Mouse (Mus musculus) MEL (cell line): ENCODE data around the gene Cpne1. TPM values are rescaled to one million over a fixed set of nuclear protein-coding genes. Genes with fewer than 3 reads are reported as not detected.

Experiments used
- DNase-seq: peaks from one replicate; pipeline ENCODE4 v3.0.0; 2011; ENCODE audit warnings: low read depth, low spot score
- H3K27ac ChIP-seq: 2 replicates; pipeline ENCODE4 v1.5.1; 2012; ENCODE audit warnings: low read depth, mild to moderate bottlenecking, control low read depth, low read length, moderate library complexity; ENCODE audit not compliant: control insufficient read depth
- H3K27me3 ChIP-seq, 2 experiments: fragments of 150-350 bp in 1 of 2; sonication (generic) in 1 of 2; 2 replicates each; pipeline ENCODE4 v1.6.1; 2012; ENCODE audit warnings: low read length in 2 of 2, mild to moderate bottlenecking in 2 of 2, improper control_type of control experiment in 1 of 2, moderate library complexity in 1 of 2; ENCODE audit not compliant: insufficient read depth in 2 of 2, control insufficient read depth in 1 of 2
- H3K36me3 ChIP-seq, 2 experiments: 2 replicates each; pipeline ENCODE4 v1.6.1; 2012 to 2014; ENCODE audit warnings: low read length in 2 of 2, improper control_type of control experiment in 1 of 2, inconsistent platforms in 1 of 2, mild to moderate bottlenecking in 1 of 2; ENCODE audit not compliant: insufficient read depth in 2 of 2, control insufficient read depth in 1 of 2
- H3K4me1 ChIP-seq, 2 experiments: fragments of 150-350 bp in 1 of 2; sonication (generic) in 1 of 2; 2 replicates each; pipeline ENCODE4 v1.6.1; 2012; ENCODE audit warnings: low read length in 2 of 2, improper control_type of control experiment in 1 of 2, mild to moderate bottlenecking in 1 of 2; ENCODE audit not compliant: insufficient read depth in 2 of 2, control insufficient read depth in 1 of 2
- H3K4me3 ChIP-seq, 2 experiments: fragments of 150-350 bp in 1 of 2; sonication (generic) in 1 of 2; 2 replicates each; pipeline ENCODE4 v1.5.1; 2012; ENCODE audit warnings: low read depth in 2 of 2, low read length in 2 of 2, mild to moderate bottlenecking in 2 of 2, moderate library complexity in 2 of 2, control low read depth in 1 of 2, improper control_type of control experiment in 1 of 2; ENCODE audit not compliant: control insufficient read depth in 1 of 2, insufficient read depth in 1 of 2
- H3K79me2 ChIP-seq: 2 replicates; pipeline ENCODE4 v1.6.1; 2012; ENCODE audit warnings: mild to moderate bottlenecking, low read length, moderate library complexity; ENCODE audit not compliant: control insufficient read depth, poor library complexity, insufficient read depth
- H3K9ac ChIP-seq: 2 replicates; pipeline ENCODE4 v1.6.1; 2012; ENCODE audit warnings: low read depth, mild to moderate bottlenecking, control low read depth, low read length, moderate library complexity; ENCODE audit not compliant: control insufficient read depth, poor library complexity, severe bottlenecking
- H3K9me3 ChIP-seq: fragments of 150-350 bp; sonication (generic); replicated peaks from 2 replicates; pipeline ENCODE4 v1.6.1; 2012; ENCODE audit warnings: mild to moderate bottlenecking, low read length, improper control_type of control experiment, moderate library complexity; ENCODE audit not compliant: insufficient read depth
- BHLHE40 ChIP-seq: IDR thresholded peaks from 2 replicates; pipeline ENCODE4 v1.6.1; 2012; ENCODE audit warnings: low read depth, mild to moderate bottlenecking, inconsistent platforms, low read length, improper control_type of control experiment, borderline replicate concordance
- CHD1 ChIP-seq: IDR thresholded peaks from 2 replicates; pipeline ENCODE4 v1.6.1; 2012; ENCODE audit warnings: low read depth, mild to moderate bottlenecking, inconsistent platforms, low read length, improper control_type of control experiment
- CHD2 ChIP-seq: IDR thresholded peaks from 2 replicates; pipeline ENCODE4 v1.6.1; 2011; ENCODE audit warnings: low read length, improper control_type of control experiment
- CTCF ChIP-seq, 3 experiments: IDR thresholded peaks in 2 of 3; conservative IDR thresholded peaks in 1 of 3; 2 replicates each; pipeline ENCODE4 v1.5.1; 2011 to 2012; ENCODE audit warnings: low read length in 3 of 3, low read depth in 2 of 3, mild to moderate bottlenecking in 2 of 3, improper control_type of control experiment in 1 of 3, inconsistent platforms in 1 of 3, mixed read lengths in 1 of 3, moderate library complexity in 1 of 3; ENCODE audit not compliant: control insufficient read depth in 1 of 3, insufficient read depth in 1 of 3, poor library complexity in 1 of 3, severe bottlenecking in 1 of 3
- E2F4 ChIP-seq: IDR thresholded peaks from 2 replicates; pipeline ENCODE4 v1.6.1; 2011; ENCODE audit warnings: low read depth, low read length, improper control_type of control experiment, borderline replicate concordance
- ELF1 ChIP-seq: IDR thresholded peaks from 2 replicates; pipeline ENCODE4 v1.6.1; 2014; ENCODE audit warnings: low read depth, mild to moderate bottlenecking, inconsistent platforms, low read length, improper control_type of control experiment, moderate library complexity
- ETS1 ChIP-seq: IDR thresholded peaks from 2 replicates; pipeline ENCODE4 v1.6.1; 2012; ENCODE audit warnings: low read depth, mild to moderate bottlenecking, inconsistent platforms, low read length, improper control_type of control experiment, moderate library complexity
- GABPA ChIP-seq: IDR thresholded peaks from 2 replicates; pipeline ENCODE4 v1.6.1; 2012; ENCODE audit warnings: low read depth, mild to moderate bottlenecking, inconsistent platforms, low read length, improper control_type of control experiment, moderate library complexity
- HCFC1 ChIP-seq: IDR thresholded peaks from 2 replicates; pipeline ENCODE4 v1.6.1; 2012; ENCODE audit warnings: low read depth, mild to moderate bottlenecking, inconsistent platforms, low read length, improper control_type of control experiment, moderate library complexity
- KAT2A ChIP-seq: conservative IDR thresholded peaks from 2 replicates; pipeline ENCODE4 v1.6.1; 2012; ENCODE audit warnings: low read depth, low read length, improper control_type of control experiment, inconsistent platforms
- MAFK ChIP-seq: IDR thresholded peaks from 2 replicates; pipeline ENCODE4 v1.6.1; 2011; ENCODE audit warnings: low read depth, mild to moderate bottlenecking, low read length, improper control_type of control experiment, borderline replicate concordance
- MEF2A ChIP-seq: IDR thresholded peaks from 2 replicates; pipeline ENCODE4 v1.6.1; 2014; ENCODE audit warnings: low read depth, mild to moderate bottlenecking, inconsistent platforms, low read length, improper control_type of control experiment; ENCODE audit not compliant: poor library complexity, insufficient replicate concordance, severe bottlenecking; ENCODE audit errors: extremely low read depth
- MYB ChIP-seq: IDR thresholded peaks from 2 replicates; pipeline ENCODE4 v1.6.1; 2011; ENCODE audit warnings: mild to moderate bottlenecking, low read depth, low read length, improper control_type of control experiment
- NELFE ChIP-seq: IDR thresholded peaks from 2 replicates; pipeline ENCODE4 v1.6.1; 2011; ENCODE audit warnings: low read depth, low read length, improper control_type of control experiment
- POLR2A ChIP-seq, 2 experiments: IDR thresholded peaks; 2 replicates each; pipeline ENCODE4 v1.6.1; 2011 to 2012; ENCODE audit warnings: low read length in 2 of 2, mild to moderate bottlenecking in 2 of 2, control low read depth in 1 of 2, improper control_type of control experiment in 1 of 2, low read depth in 1 of 2, moderate library complexity in 1 of 2; ENCODE audit not compliant: control insufficient read depth in 1 of 2, insufficient read depth in 1 of 2, poor library complexity in 1 of 2
- POLR2AphosphoS5 ChIP-seq: IDR thresholded peaks from 2 replicates; pipeline ENCODE4 v1.6.1; 2012; ENCODE audit warnings: low read depth, borderline replicate concordance, mild to moderate bottlenecking, inconsistent platforms, low read length, moderate library complexity, mixed read lengths
- RCOR1 ChIP-seq: IDR thresholded peaks from 2 replicates; pipeline ENCODE4 v1.6.1; 2012; ENCODE audit warnings: low read depth, mild to moderate bottlenecking, inconsistent platforms, low read length, improper control_type of control experiment
- SMC3 ChIP-seq: IDR thresholded peaks from 2 replicates; pipeline ENCODE4 v1.6.1; 2011; ENCODE audit warnings: low read depth, low read length, improper control_type of control experiment
- TAL1 ChIP-seq: IDR thresholded peaks from 2 replicates; pipeline ENCODE4 v1.6.1; 2012; ENCODE audit warnings: mild to moderate bottlenecking, inconsistent platforms, low read length, moderate library complexity, mixed read lengths
- TBP ChIP-seq: IDR thresholded peaks from 2 replicates; pipeline ENCODE4 v1.8.0; 2011; ENCODE audit warnings: low read depth, low read length, improper control_type of control experiment
- TCF12 ChIP-seq: IDR thresholded peaks from 2 replicates; pipeline ENCODE4 v1.6.1; 2014; ENCODE audit warnings: low read depth, mild to moderate bottlenecking, inconsistent platforms, low read length, improper control_type of control experiment, moderate library complexity
- UBTF ChIP-seq: IDR thresholded peaks from 2 replicates; pipeline ENCODE4 v1.6.1; 2012; ENCODE audit warnings: low read depth, mild to moderate bottlenecking, inconsistent platforms, low read length, improper control_type of control experiment, moderate library complexity, borderline replicate concordance; ENCODE audit not compliant: insufficient read depth
- USF1 ChIP-seq: IDR thresholded peaks from 2 replicates; pipeline ENCODE4 v1.6.1; 2014; ENCODE audit warnings: low read depth, mild to moderate bottlenecking, inconsistent platforms, low read length, improper control_type of control experiment, moderate library complexity
- USF2 ChIP-seq, 2 experiments: IDR thresholded peaks; 2 replicates each; pipeline ENCODE4 v1.6.1; 2011 to 2012; ENCODE audit warnings: improper control_type of control experiment in 2 of 2, low read length in 2 of 2, borderline replicate concordance in 1 of 2, inconsistent platforms in 1 of 2, low read depth in 1 of 2, mild to moderate bottlenecking in 1 of 2; ENCODE audit not compliant: insufficient read depth in 1 of 2
- ZMIZ1 ChIP-seq: IDR thresholded peaks from 2 replicates; pipeline ENCODE4 v1.6.1; 2012; ENCODE audit warnings: low read depth, mild to moderate bottlenecking, inconsistent platforms, low read length, improper control_type of control experiment, moderate library complexity
- ZNF384 ChIP-seq: IDR thresholded peaks from 2 replicates; pipeline ENCODE4 v1.6.1; 2012; ENCODE audit warnings: low read depth, mild to moderate bottlenecking, inconsistent platforms, low read length, improper control_type of control experiment
- polyA plus RNA-seq, 2 experiments: library from polyadenylated mRNA; stranded (reverse) in 1 of 2; unstranded in 1 of 2; fragments of >175 nt in 1 of 2; fragments of >200 nt in 1 of 2; gene quantifications; 2 replicates each; pipeline versions ENCODE4 v1.2.1 to v1.2.4; 2012; ENCODE audit warnings: low replicate concordance in 2 of 2, low read depth in 1 of 2; ENCODE audit not compliant: insufficient read length in 2 of 2, insufficient read depth in 1 of 2, missing spikeins in 1 of 2
- total RNA-seq: library from RNA; depleted of rRNA; stranded (reverse); fragments of 300-350 nt; gene quantifications from 2 replicates; pipeline ENCODE4 v1.2.3, GENCODE M21; 2012

The Cpne1 gene
- total and polyA plus RNA-seq, 3 experiments = 22.5 to 52.8 TPM; not detected in 1

DNA sequence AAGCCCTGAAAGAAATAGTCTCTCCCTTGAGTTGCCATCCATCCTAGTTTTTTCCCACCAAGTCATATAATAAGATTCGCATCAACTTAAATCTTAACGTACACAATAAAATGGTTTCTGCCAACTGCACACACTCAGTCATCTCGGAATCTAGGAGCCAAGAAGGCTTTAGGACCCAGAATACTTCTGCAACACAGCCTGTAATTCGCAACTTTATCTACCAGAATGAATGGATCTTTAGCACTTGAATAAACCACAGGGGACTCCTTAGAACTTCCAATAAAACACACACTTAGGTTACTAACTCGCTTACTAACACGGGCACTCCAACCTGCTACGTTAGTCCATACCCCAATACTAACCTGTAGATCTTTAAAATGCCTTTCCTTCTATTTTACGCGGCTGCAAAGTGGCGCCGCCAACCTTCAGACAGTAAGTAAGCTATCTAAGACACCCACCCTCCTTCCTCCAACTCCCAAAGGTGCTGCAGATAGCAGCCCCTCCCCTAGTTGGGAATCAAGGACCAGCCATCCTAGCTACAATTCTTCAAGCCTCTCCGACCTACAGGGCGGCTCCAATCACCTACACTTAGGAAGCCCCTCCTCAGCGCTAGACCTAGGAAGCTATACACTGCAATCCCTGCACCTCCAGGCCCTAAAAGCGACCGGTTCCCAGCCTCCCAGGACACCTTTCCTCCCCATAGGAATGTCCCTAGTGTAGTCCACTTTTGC lies 973 bp downstream of the Cpne1 start (continued):
- TF ChIP-seq TAL1 (no peak), BHLHE40 (no peak), E2F4 (no peak), TCF12 (no peak), MYB (no peak)

DNA sequence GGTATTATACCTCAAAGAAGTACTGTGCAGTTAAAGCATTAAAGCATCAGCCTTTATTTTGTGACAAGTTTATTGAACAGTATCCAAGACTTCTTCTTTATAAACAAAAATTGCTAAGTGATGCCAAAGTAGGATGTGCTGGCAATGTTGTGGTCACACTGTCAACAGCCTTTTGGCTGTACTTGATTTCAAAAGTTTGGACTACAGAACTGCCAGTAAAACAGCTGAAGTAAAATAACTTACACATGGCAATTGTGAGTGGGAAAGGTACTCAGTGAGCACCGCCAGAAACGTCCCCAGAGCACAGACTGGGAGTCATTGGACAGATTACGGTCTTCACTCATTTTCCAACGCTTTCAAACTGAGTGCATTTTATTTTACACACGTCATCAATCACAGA lies 19.8 kb downstream of the Cpne1 start:
- Histone ChIP-seq H3K79me2 (no peaks in the 10 kb centered on the region; the same call in 1 of the 2 replicates), H3K27me3 (no peaks in the 10 kb centered on the region), H3K27ac (no peak overlapping the region), H3K9ac (no peak overlapping the region), H3K4me3 (no peak overlapping the region), H3K9me3 (no peaks in the 10 kb centered on the region), H3K36me3 (peaks cover 2 to 6% of the 10 kb centered on the region in 2 experiments; a peak in 3 of 4 replicates), H3K4me1 (no peaks in the 10 kb centered on the region; a peak in 1 of 4 replicates)
- no peak for DNase-seq
- TF ChIP-seq USF2 (IDR thresholded peaks at IDR 0.05; ENCODE audit: borderline replicate concordance in 1 of 2, insufficient read depth in 1 of 2, low read depth in 1 of 2, low read length in 2 of 2) = no peak
- TF ChIP-seq ZNF384 = no peak
- no peak for TF ChIP-seq MEF2A
- no peak for TF ChIP-seq BHLHE40
- no peak for TF ChIP-seq USF1

DNA sequence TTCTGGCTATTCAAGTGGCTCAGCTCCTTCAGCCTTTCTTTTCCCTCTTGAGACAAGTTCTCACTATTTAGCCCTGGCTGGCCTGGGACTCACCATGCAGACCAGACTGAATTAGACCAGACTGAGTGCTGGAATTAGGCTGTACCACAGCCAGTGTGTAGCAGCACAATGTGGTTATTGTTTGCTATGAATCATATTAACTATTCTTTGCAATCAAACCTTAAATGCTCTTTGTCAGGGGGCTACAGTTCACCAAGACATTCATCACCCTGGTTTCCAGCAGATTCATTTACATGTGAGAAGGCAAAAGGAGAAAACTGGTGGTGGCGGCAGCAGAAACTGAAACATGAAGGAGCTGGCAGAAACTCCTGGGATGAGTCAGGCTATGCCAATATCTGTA lies 22.0 kb downstream of the Cpne1 start:
- H3K36me3 ChIP-seq = peaks cover 2% of the 10 kb centered on the region in 2 experiments; a peak in 3 of 4 replicates
- H3K4me1 ChIP-seq = no peaks in the 10 kb centered on the region; a peak in 1 of 4 replicates
- no peaks in the 10 kb centered on the region for H3K9me3 ChIP-seq
- DNase-seq = no peak
- no peak overlapping the region for H3K27ac ChIP-seq
- no peak overlapping the region for H3K9ac ChIP-seq
- H3K27me3 ChIP-seq = no peaks in the 10 kb centered on the region
- TF ChIP-seq GABPA (no peak), USF2 (IDR thresholded peaks at IDR 0.05; ENCODE audit: borderline replicate concordance in 1 of 2, insufficient read depth in 1 of 2, low read depth in 1 of 2, low read length in 2 of 2) (no peak), ZMIZ1 (no peak), POLR2A (IDR thresholded peaks at IDR 0.05; ENCODE audit: control insufficient read depth in 1 of 2, insufficient read depth in 1 of 2, low read depth in 1 of 2, low read length in 2 of 2, poor library complexity in 1 of 2) (no peak), CHD1 (no peak), TBP (no peak), ELF1 (no peak), USF1 (no peak), KAT2A (no peak), BHLHE40 (no peak), POLR2AphosphoS5 (no peak), RCOR1 (no peak), HCFC1 (no peak), NELFE (no peak), SMC3 (no peak), ETS1 (no peak), UBTF (no peak), CHD2 (no peak), CTCF (IDR thresholded peaks at IDR 0.05 in 2 of 3, conservative IDR thresholded peaks at IDR 0.05 in 1 of 3; ENCODE audit: control insufficient read depth in 1 of 3, insufficient read depth in 1 of 3, low read depth in 2 of 3, low read length in 3 of 3, poor library complexity in 1 of 3, severe bottlenecking in 1 of 3) (no peak), MAFK (no peak)
- no peaks in the 10 kb centered on the region; the same call in 1 of the 2 replicates for H3K79me2 ChIP-seq
- H3K4me3 ChIP-seq = no peak overlapping the region
